Mouse (Mus musculus) thymus, adult 2 months (tissue): ENCODE measurements at regions not wholly inside any gene's neighbourhood (a gene's known extent, or its start where the extent isn't known, plus 50 kb on each side); places are given as distances from the start of the nearest gene placed in this dataset.

Experiments used
- DNase-seq: peaks from one replicate; pipeline ENCODE4 v3.0.0; 2021
- H3K27ac ChIP-seq: fragments of 200-500 bp; 2 replicates; pipeline ENCODE4 v1.5.1; 2012; ENCODE audit warnings: low read length, control low read depth; ENCODE audit not compliant: control insufficient read depth, insufficient read depth
- H3K27me3 ChIP-seq: fragments of 200-500 bp; 2 replicates; pipeline ENCODE4 v1.6.1; 2012; ENCODE audit warnings: mild to moderate bottlenecking, low read length, moderate library complexity, mixed read lengths; ENCODE audit not compliant: control insufficient read depth, insufficient read depth
- H3K36me3 ChIP-seq: fragments of 200-500 bp; 2 replicates; pipeline ENCODE4 v1.6.1; 2012; ENCODE audit warnings: mild to moderate bottlenecking, low read length, moderate library complexity; ENCODE audit not compliant: control insufficient read depth, insufficient read depth
- H3K4me1 ChIP-seq: fragments of 200-500 bp; replicated peaks from 2 replicates; pipeline ENCODE4 v1.6.1; 2012; ENCODE audit warnings: low read length; ENCODE audit not compliant: control insufficient read depth, insufficient read depth
- H3K4me3 ChIP-seq: fragments of 200-500 bp; 2 replicates; pipeline ENCODE4 v1.5.1; 2012; ENCODE audit warnings: mild to moderate bottlenecking, low read length, control low read depth, moderate library complexity; ENCODE audit not compliant: control insufficient read depth, insufficient read depth
- CTCF ChIP-seq: fragments of 200-500 bp; IDR thresholded peaks from 2 replicates; pipeline ENCODE4 v1.5.1; 2012; ENCODE audit warnings: mild to moderate bottlenecking, control low read depth, low read length, moderate library complexity, borderline replicate concordance; ENCODE audit not compliant: control insufficient read depth, poor library complexity, insufficient read depth; ENCODE audit errors: extremely low read depth
- POLR2A ChIP-seq: fragments of 200-500 bp; IDR thresholded peaks from 2 replicates; pipeline ENCODE4 v1.6.1; 2012; ENCODE audit warnings: mild to moderate bottlenecking, low read length, control low read depth, moderate library complexity; ENCODE audit not compliant: control insufficient read depth, poor library complexity, insufficient read depth; ENCODE audit errors: extremely low read depth
- WGBS: fragments of 180-500 bp; shearing (Covaris S2); methylation state at CpG from one replicate; pipeline ENCODE4 v1.1.7; 2018; 5-methylcytosine and 5-hydroxymethylcytosine counted together

GRCm38 (mm10) chr19:45310944-45311603, 52.5 kb upstream of the Btrc start:
- no peak overlapping the region for H3K27ac ChIP-seq
- peak; percentile 48 for DNase-seq
- TF ChIP-seq CTCF (no peak), POLR2A (no peak)
- H3K36me3 ChIP-seq, result no peaks in the 10 kb centered on the region
- H3K4me3 ChIP-seq, result no peak overlapping the region
- H3K4me1 ChIP-seq, result 0 out of 2 replicates have a peak, but pooled peaks cover 3% of the 10 kb centered on the region
- H3K27me3 ChIP-seq, result no peaks in the 10 kb centered on the region; the same call in 1 of the 2 replicates
- 19% methylated on average over 15 of the region's 15 CpGs for WGBS

GRCm38 (mm10) chr19:45311831-45312537, 51.5 kb upstream of the Btrc start:
- H3K36me3 ChIP-seq, result no peaks in the 10 kb centered on the region
- H3K27ac ChIP-seq, result no peak overlapping the region
- 0 out of 2 replicates have a peak, but pooled peaks cover 3% of the 10 kb centered on the region for H3K4me1 ChIP-seq
- TF ChIP-seq POLR2A, result no peak
- TF ChIP-seq CTCF, result no peak
- no peak for DNase-seq
- H3K27me3 ChIP-seq, result no peaks in the 10 kb centered on the region; the same call in 1 of the 2 replicates
- WGBS, result 94% methylated on average over 19 of the region's 19 CpGs
- H3K4me3 ChIP-seq, result no peak overlapping the region

GRCm38 (mm10) chr19:45312713-45313365, 50.7 kb upstream of the Btrc start:
- 87% methylated on average over 6 of the region's 6 CpGs for WGBS
- TF ChIP-seq CTCF (no peak), POLR2A (no peak)
- no peak overlapping the region for H3K4me3 ChIP-seq
- H3K27ac ChIP-seq, result no peak overlapping the region
- no peaks in the 10 kb centered on the region for H3K27me3 ChIP-seq
- no peaks in the 10 kb centered on the region for H3K36me3 ChIP-seq
- DNase-seq, result no peak
- H3K4me1 ChIP-seq, result no peaks in the 10 kb centered on the region
